Mouse (Mus musculus) gastrocnemius, adult 8-10 months (tissue): ENCODE measurements around the gene Taok3. TPM values are rescaled to one million over a fixed set of nuclear protein-coding genes. Genes with fewer than 3 reads are reported as not detected.

Source experiments
- DNase-seq, 2 experiments: peaks; one replicate each; pipeline ENCODE4 v3.0.0; 2022; ENCODE audit warnings: low spot score in 2 of 2
- total RNA-seq, 4 experiments: library from RNA; stranded (reverse); gene quantifications; 2 replicates each; pipeline ENCODE4 v1.2.4; 2022

The Taok3 gene
- total RNA-seq, 4 experiments from 2014 or later: 3.0 to 4.5 (median 3.7) TPM

DNA sequence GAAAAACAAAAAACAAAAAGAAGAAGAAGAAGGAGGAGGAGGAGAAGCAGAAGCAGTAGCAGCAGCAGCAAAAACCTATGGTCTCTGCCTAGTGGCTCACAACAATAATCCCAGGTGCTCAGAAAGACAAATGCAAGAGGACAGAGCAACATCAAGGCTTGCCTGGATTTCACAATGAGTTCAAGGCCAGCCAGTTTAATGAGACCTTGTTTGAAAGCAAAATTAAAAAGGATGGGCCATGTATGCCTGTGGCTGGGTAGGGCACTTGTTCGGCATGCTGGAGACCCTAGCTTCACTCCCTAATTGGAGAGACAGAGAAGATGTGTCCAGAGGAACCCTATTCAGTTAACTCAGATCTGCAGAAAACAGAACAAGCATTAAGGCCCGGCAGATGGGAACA is 2.7 kb upstream of the Taok3 start:
- DNase-seq: no peak

DNA sequence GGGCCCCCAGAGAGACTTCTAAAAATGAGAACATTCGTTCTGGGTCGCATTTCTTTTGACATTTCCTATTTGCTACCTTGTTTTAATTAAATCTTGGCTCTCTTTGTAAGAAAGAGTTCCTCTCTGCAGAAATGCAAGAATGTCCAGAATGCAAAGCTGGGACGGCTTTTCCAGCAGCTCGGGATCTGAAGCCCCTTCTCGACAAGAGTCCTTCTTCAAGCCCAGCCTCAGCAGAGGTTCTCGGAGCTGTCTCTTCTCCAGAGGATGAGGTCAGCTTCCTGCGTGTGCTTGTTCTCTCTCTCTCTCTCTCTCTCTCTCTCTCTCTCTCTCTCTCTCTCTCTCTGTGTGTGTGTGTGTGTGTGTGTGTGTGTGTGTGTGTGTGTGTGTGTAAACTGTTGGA is 2.2 kb upstream of the Taok3 start:
- no peak for DNase-seq

DNA sequence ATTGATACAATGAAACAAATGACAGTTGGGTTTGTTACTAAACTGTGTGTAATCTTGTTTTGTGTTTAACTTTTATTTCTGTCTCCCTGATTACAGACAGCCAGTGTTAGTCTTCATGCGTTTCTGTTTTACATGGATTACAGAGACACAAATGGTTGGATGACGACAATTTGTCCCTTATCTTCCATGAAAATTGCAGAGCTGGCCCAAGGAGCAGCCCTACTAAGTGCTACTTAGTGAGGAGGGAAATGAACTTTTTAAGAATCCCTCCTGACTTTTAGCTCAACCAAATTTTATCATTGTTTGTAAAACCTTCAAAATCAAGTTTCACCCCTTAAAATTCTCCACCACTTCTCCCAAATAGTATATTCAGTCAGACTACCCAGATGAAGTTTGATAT is 1.7 kb upstream of the Taok3 start:
- DNase-seq: no peak

DNA sequence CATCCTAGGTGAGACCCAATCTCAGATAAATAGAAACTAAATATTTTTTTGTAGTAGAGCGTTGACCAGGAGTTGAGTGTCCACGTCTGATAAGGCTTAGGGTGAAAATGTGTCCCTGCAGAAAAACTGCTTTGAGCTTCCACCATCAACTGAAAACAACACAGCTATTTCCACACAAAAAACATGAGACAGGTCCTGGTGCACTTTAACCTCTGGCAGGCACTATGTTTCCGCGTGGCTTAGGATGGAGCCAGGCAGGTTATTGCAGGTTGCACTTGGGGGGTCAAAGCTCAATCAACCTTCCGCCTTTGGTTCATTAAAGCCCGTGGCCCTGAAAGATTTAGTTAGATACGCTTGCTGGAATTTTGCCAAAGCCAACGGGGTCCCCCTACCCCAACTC is 1.1 kb upstream of the Taok3 start:
- no peak for DNase-seq

DNA sequence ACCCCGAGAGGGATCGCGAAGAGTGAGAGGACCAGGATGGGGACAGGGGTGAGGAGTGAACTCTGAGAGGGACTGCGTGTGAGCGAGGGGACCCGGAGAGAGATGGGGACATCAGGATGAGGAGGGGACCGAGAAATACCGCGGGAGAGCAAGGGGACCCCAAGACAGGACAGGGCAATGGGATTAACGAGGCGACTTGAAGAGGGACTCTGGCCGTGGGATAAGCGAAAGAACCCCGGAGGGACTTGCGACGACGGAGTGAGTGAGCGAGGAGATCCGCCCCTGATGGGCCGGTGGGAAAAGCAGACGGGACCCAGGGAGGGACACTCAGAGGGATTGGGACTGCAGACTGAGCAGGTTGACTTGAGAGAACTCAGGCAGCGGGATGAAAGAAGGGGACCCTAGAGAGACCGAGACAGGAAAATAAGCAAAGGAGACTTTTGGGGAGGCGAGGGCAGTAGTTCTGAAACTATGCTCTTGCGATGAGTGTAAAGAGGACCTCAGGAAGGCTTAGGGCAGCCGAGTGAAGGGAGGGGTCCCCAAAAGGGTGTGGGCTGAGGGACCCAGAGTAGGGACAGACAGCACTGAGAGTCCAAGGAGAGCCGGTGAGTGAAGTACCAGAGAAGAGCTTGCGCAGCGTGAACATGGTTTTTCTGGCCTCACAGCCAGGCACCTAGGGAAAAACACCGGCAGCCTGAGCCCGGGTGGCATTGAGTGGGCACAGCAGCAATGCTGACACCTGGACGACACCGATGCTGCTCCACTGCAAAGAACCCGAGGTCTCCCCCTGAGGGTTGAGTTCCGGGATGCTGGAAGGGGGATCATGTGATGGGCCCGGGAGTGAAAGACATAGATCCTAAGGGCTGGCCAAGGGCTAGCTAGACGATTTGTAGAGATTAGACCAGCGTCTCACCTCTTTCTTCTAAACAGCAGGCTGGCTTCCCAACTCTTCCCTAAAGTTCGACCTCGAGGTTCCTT is 849 bp downstream of the Taok3 start:
- no peak for DNase-seq

DNA sequence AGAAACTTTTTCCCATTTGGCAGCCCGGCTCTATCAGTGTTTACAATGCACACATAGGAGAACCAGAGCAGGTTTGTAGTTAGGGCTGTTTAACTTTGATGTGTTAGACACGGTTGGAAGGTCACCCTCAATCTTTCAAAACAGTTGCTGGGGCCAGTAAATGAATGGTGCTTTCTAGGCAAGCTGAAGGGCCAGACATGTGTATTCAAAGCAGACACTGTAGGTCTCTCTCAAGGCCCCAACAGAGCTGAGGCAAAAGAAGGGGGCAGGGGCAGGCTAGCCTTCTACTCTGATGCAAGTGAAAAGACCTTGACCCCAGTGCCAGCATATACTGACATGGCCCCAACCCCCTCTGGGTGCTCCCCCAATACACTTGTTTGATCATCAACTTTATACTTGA is 1.7 kb downstream of the Taok3 start:
- DNase-seq: no peak

DNA sequence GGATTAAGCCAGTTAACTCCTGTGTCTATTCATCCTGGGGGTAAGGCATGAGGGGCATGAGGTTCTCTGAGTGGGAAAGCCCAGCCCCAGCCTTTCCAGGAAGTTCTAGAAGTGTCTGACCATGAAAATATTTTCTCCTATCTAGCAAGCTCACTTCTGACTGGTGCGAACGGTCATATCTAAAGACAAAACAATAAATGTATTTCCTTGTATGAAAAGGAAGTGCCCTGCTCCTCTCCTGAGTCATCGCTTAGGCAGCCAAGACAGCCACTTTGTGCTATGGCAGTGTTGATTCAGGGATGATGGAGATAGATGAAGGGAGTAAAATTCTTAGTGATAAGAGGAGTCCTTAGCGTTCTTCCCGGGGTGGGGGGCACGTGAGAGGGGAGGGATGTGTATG is 3.2 kb downstream of the Taok3 start:
- no peak for DNase-seq

DNA sequence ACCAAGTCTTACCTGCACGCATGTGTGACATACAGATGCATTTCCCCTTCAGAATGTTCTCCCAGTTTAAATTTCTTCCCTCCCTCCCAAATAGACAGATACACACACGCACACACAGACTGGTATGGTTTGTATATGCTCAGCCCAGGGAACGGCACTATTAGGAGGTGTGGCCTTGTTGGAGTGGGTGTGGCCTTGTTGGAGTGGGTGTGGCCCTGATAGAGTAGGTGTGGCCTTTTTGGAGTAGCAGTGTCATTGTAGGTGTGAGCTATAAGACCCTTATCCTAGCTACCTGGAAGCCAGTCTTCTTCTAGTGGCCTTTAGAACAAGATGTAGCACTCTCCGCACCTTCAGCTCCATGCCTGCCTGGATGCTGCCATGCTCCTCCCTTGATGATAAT is 3.9 kb downstream of the Taok3 start:
- no peak for DNase-seq

DNA sequence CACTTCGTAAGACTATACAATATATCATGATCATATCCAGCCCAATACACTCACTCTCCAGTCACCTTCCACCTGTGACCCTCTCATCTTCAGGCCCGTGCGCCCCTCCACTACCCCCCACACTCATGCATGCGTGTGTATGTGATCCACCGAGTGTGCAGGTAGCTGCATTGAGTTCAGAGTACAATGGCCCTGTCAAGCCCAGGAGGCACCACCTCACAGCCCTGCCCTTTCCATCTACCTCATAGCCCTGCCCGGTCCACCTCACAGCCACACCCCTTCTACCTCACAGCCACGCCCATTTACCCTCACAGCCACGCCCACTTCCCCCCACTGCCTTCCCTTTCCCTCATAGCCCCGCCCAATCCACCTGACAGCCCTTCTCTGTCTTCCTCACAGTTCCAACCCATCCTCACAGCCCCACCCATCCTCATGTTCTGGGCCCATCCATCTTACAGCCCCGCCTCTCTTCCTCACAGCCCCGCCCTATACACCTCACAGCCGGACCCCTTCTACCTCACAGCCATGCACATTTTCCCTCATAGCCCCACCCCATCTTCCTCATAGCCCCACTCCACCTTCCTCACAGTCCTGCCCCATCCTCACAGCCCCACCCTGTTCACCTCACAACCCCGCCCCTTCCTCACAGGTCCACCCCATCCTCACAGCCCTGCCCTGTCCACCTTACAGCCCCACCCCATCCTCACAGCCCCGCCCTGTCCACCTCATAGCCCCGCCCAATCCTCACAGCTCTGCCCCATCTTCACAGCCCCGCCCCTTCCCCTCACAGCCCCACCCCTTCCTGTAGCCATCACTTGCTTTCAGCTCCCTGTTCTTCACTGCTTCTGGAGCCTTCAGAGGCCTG is 5.8 kb downstream of the Taok3 start:
- DNase-seq: no peak

DNA sequence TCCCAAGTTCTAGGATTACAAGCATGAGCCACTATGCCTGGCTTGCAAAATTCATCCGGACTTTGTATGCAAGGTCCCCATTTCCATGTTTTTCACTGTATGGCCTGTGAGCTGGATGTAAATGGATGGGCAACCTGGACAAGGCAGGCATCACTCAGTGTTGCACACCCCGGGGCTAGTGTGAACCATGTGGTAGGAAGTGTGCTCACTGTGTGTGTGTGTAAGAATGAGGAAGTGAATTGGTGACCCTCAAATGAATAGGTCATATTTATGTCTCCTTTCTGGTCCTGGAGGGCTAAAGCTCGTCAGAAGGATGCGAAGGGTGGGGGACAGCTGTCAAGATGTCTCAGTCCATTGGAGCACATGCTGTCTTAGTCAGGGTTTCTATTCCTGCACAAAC is 7.1 kb downstream of the Taok3 start:
- DNase-seq: no peak

DNA sequence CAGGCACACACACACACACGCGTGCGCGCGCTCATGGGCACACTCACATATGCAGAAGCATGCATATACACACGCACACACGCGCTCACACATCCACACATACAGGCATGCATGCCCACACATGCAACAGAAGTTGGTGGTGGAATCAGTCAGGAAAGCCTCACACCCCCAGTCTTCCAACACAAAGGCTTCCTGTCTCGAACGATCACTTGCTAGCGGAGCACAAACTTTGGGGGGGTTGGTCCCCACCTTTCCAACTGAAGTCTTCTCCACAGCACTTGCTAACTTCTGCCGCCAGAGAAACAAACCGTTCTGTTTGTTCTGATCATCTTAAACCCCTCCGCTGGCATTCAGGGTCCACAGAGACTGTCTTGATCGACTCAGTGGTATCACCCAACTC is 10.8 kb downstream of the Taok3 start:
- DNase-seq: no peak

DNA sequence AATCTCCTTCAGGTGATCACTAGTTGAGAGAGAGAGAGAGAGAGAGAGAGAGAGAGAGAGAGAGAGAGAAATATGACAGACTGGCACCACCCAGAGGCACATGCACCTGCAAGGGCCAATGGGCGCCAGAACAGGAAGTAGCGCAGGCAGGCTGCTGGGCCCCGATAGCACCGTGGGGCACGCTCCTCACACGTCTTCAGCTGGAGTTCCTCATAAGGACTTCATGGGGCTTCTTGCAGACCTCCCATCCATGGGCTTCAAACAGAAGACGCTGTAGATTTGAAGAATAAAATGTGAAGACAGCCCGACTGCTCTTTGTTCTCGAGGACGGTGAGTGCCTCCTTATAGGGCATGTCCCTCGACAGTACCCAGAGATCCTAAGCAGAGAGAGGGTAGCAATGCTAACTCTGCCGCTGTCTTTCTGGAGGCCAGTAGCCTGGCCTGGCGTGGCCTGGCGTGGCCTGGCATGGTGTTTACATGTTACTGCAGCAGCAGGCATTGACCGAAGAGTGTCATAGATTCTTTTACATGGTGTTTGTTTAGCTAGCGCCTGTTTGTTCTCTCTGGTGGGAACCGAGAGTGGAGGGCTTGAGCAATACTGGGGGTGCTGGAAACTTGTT is 13.6 kb downstream of the Taok3 start:
- DNase-seq: no peak

DNA sequence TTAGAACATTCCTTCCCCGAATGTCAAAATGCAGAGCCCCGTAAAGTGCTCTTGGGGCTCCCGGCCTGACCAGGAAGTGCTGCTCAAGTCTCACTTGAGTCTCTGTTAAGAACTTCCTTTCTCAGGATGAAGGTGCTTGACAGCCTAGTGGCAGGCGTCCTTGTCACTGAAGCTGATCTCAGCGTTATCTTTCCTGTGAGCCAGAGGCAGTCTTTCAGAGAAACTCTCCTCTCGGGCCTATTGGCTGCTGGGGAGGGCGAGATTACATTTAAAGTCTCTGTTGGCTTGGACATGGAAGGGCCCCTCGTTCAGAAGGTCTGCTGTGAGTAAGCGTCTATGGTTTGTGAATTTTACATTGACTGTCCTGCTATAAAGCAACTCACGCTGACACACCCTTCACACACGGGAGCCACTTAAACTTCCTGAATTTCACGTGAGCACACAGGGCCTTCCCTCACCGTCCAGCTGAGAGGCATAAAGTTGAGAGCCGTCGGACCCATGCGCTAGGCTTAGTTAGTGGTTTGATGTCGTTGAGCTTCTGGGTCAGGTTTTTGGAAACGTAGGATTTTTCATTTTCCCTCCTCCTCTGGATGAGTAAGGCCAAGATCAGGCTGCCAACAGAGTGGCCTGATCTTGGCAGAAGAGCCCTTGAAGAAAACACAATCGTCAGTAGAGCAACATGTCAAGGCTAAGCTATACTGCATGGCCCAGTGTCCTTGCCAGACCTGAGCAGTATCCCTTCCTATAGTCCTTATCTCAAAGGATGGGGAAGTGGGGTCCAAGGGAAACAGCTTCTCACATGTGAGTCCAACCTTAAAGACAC is 14.3 kb downstream of the Taok3 start:
- DNase-seq: no peak

DNA sequence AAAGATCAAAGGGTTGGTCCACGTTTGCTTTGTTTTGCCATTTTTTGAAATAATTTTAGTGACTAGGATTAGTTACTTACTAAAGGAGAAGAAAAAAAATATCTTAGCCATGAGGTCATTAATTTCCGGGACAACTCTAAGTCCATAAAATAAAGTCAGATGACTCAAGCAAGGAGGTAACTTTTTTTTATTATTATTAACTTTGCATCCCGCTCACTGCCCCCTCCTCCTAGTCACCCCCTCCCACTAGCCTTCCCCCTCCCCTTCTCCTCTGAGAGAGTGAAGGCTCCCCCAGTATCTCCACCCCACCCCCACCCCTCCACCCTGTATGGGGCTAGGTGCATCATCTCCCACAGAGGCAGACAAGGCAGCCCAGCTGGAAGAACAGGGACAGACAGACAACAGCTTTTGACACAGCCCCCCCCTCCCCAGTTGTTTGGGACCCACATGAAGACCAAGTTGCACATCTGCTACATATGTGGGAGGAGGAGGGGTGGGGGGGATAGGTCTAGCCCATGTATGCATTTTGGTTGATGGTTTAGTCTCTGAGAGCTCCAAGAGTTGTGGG is 15.0 kb downstream of the Taok3 start:
- no peak for DNase-seq

DNA sequence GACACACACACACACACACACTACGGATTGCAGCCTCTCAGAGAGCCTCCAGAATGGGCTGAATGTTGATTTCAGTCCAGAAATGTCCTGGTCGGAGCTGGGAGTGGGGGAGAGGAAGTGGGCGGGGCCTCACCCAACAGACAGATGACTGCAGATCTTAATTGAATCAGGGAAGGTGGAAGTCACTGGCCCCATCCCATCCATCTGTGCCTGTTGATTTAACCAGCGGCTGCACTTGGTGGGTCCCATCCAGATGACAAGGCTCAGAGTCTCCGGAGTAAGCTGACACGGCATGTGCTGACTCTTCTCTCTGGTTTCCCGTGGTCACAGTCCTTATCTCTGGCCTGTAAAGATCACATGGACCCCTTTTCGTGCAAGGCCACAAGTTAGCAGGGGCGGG is 15.9 kb downstream of the Taok3 start:
- DNase-seq: peak in 1 of 2 experiments; percentile 18

DNA sequence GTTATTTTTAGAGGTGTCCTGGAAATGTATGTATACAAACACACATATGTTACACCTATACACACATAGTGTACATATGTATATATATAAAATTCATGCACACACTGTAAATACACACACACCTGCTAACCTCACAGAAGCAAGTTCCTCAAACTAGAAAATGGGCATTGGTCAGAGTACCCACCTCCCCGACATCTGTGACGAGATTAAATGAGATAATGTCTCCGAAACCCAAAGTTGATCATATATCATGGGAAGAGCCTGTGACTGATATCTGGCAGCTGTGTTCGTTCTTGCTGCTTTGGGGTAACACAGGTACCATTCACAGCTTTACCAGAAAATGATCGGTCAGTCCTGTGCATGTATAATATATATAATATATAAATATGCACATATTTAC is 16.6 kb downstream of the Taok3 start:
- DNase-seq: no peak

DNA sequence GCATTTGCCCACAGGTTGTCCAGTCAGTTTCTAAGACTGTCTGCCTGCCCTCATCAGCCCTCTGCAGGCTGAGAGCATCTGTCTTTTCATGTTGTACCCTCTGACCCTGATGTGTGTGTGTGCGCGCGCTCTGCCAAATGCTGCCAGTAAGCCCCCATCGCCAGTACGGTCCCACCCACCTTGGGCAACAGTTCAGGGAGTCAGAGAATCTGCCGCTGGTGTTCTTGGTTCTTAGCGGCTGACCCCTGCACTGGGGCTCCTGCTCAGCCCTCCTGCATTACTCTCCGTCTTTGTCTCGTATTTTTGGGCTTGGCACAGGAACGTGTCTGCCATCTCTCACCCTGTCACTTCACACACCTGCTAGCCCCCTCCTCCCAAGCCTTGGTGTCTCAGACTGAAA is 17.1 kb downstream of the Taok3 start:
- no peak for DNase-seq

DNA sequence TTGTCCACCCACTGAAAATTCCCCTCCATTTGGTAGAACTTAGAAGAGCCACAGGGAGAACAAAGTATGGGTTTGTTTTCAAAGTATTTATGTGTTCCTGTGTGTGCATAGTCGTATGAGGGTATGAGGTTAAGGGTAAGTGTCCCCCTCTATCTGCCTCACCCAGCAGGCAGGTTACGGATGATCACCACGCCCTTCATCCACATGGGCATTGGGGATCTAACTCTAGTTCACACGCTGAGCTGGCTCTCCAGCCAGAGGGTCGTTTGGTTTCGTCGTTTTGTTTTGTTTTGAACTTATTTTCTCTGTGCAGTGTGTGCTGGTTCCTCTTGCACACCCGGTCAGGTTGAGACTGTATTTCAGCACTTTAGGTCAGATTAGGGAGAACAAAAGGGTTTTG is 17.7 kb downstream of the Taok3 start:
- DNase-seq: no peak

DNA sequence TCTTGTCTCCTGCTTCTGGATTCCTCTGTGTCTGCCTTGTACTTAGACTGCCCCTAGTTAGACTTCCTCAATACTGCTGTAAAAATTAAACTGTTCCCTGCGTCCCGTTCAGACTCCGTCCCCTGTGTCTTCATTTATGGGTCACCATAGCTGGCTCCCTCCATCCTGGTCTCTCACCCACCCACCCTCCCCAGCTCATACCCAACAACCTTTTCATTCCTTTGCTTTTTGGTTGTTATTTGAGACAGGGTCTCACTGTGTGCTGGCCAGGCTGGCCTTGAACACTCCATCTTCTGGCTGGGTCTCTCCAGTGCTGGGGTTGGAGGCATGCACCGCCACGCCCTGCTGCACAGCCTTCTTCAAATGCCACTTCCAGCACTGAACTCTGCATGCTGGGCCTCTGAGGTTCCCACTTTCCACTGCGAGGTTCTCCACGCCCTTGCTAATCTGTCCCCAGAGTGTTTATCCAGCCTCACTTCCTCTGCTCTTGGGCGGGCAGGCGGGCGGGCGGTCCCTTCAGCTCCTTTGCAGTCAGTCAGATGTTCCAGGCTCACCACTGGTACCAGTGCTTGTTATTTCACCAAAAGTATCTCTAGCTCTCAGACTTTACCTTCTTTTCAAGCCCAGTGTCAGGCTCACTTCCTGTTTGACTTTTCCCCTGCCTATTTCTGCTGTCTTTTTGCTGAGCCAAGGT is 18.5 kb downstream of the Taok3 start:
- peak in 1 of 2 experiments; percentile 57 for DNase-seq

DNA sequence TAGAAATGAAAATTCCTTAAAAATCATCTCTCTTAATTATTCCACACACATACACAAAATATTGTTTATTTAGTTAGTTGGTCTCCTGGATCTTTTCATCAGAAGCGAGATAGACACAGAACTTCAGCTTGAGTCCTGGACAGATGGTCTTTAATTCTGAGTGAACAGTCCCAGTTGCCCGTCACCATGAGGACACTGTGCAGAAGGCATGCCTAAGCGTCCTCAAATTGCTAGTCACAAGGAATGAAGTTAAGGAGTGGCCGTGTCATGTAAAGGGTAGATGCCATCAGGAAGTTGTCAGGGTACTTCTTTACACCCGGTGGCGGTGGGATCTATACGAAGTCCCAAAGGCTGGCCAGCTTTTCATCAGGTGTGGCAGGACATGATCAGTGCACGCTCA is 19.9 kb downstream of the Taok3 start:
- no peak for DNase-seq
